15 mouse cellular contexts compared by ENCODE assay signal in the genomic region with DNA sequence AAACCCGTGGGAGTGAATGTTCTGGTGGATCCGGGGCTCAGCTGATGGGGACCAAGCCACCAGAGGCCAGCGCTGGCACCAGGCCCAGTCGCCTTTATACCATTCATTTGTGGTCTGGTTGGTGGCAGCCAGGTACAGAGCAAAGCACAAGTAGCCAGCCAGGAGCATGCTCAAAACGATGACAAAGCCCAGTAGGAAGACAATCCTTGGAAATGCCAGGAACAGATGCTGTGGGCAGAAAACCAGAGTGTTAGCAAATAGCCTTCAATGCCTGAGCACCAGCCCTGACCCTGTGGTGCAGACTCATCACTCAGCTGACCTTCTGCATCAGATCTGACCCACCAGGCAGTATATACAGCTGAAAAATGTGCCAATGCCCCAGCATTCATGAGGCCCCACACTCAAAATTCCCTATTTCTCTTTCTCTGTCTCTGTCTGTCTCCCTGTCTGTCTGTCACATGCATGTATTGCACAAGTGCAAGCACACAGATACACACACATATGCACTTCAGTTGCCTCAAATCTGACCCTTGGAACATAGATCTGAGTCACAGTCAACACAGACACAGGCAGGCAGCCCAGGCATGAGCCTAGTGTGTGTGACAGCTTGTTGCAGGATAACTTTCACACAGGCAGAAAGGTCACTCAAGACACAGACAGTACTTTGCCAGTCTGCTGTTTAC.
DNase-seq lines count a peak whose midpoint lies in the region; ATAC-seq lines count a peak whose summit lies in the region.
"Had no signal": no experiment of that assay in that cellular context is flagged by ENCODE, and none has a peak within 500 bp of the region (broad histone marks: within the 10 kb centered on the region; RNA-seq: fewer than 3 reads in every experiment).

No protein-coding gene starts in this region.

- ATAC-seq in cerebellum, adult (ENCODE audit: insufficient number of reproducible peaks, low FRiP score, low TSS enrichment), result no peak
- ATAC-seq: forebrain, embryonic 15.5 days; hindbrain, embryonic 16.5 days; intestine, embryonic 16.5 days; lung, postnatal 0 days; Patski had no signal

- peak; percentile 30 for DNase-seq in cerebellum, adult 11 months
- DNase-seq in ovary, adult 18-20 months (ENCODE audit: low spot score), result peak; percentile 23
- DNase-seq in ovary, postnatal 36 days (ENCODE audit: low spot score), result no peak
- DNase-seq in cerebellum, adult 9-11 months, result peak; percentile 62
- DNase-seq in T-cell, adult 2 months (ENCODE audit: low spot score), result no peak
- no peak for DNase-seq in spleen, postnatal 14 days (ENCODE audit: low spot score in 2 of 2)
- DNase-seq: gastrocnemius, postnatal 14 days; heart, adult 11 months; right cerebral cortex, postnatal 14 days had no signal

Comparison
In these comparisons a context has a peak if more than half of its experiments do, and no peak if none do; other contexts are left out.
1. DNase-seq: peak in cerebellum, adult 11 months (single experiment), ovary, adult 18-20 months (single experiment) and cerebellum, adult 9-11 months (single experiment); none in ovary, postnatal 36 days (single experiment), T-cell, adult 2 months (single experiment) and spleen, postnatal 14 days (0 of 2).